Mouse (Mus musculus) hindbrain, embryonic 11.5 days (tissue): Measurements from ENCODE around the gene Siah2. TPM values are rescaled to one million over a fixed set of nuclear protein-coding genes. Genes with fewer than 3 reads are reported as not detected.

Experiments
- ATAC-seq: fragments of 200-750 bp; cut with Nextera tagmentation; 2 replicates; pipeline ENCODE4 v1.8.0; 2017; ENCODE audit warnings: mild to moderate bottlenecking, moderate TSS enrichment, moderate library complexity; ENCODE audit not compliant: low FRiP score
- DNase-seq: peaks from one replicate; pipeline ENCODE4 v3.0.0-alpha.2; 2015; ENCODE audit warnings: low spot score
- H3K27ac ChIP-seq: fragments of 300-500 bp; sonication (generic); 2 replicates; pipeline ENCODE4 v1.5.1; 2014; ENCODE audit warnings: mild to moderate bottlenecking, low read depth, low read length
- H3K27me3 ChIP-seq: fragments of 300-500 bp; sonication (generic); 2 replicates; pipeline ENCODE4 v1.6.1; 2014; ENCODE audit warnings: mild to moderate bottlenecking, low read length, moderate library complexity, mixed read lengths; ENCODE audit not compliant: control insufficient read depth, insufficient read depth
- H3K36me3 ChIP-seq: fragments of 300-500 bp; sonication (generic); 2 replicates; pipeline ENCODE4 v1.6.1; 2014; ENCODE audit warnings: mild to moderate bottlenecking, low read length, moderate library complexity, mixed read lengths; ENCODE audit not compliant: control insufficient read depth, insufficient read depth
- H3K4me1 ChIP-seq: fragments of 300-500 bp; sonication (generic); replicated peaks from 2 replicates; pipeline ENCODE4 v1.6.1; 2014; ENCODE audit warnings: low read length, mixed read lengths; ENCODE audit not compliant: control insufficient read depth, insufficient read depth
- H3K4me2 ChIP-seq: fragments of 300-500 bp; sonication (generic); replicated peaks from 2 replicates; pipeline ENCODE4 v1.6.1; 2014; ENCODE audit warnings: mild to moderate bottlenecking, low read depth, low read length
- H3K4me3 ChIP-seq: fragments of 300-500 bp; sonication (generic); 2 replicates; pipeline ENCODE4 v1.5.1; 2014; ENCODE audit warnings: low read depth, low read length
- H3K9ac ChIP-seq: fragments of 300-500 bp; sonication (generic); 2 replicates; pipeline ENCODE4 v1.6.1; 2014; ENCODE audit warnings: low read depth, low read length
- H3K9me3 ChIP-seq: fragments of 300-500 bp; sonication (generic); 2 replicates; pipeline ENCODE4 v1.6.1; 2016; ENCODE audit warnings: low read length; ENCODE audit not compliant: control insufficient read depth
- WGBS: fragments of 180-500 bp; shearing (Covaris S2); extraction: QIAGEN DNeasy Blood & Tissue Kit; methylation state at CpG from one replicate; pipeline ENCODE4 v1.1.7; 2014; 5-methylcytosine and 5-hydroxymethylcytosine counted together
- polyA plus RNA-seq: library from polyadenylated mRNA; unstranded; fragments of >200 nt; fragmentation: Nextera tagmentation; extraction: Ambion mirVana; gene quantifications from 2 replicates; pipeline ENCODE4 v1.2.1, GENCODE M21; 2014

The Siah2 gene
- polyA plus RNA-seq, 1 experiment from 2014 or later: 4.9 TPM

DNA sequence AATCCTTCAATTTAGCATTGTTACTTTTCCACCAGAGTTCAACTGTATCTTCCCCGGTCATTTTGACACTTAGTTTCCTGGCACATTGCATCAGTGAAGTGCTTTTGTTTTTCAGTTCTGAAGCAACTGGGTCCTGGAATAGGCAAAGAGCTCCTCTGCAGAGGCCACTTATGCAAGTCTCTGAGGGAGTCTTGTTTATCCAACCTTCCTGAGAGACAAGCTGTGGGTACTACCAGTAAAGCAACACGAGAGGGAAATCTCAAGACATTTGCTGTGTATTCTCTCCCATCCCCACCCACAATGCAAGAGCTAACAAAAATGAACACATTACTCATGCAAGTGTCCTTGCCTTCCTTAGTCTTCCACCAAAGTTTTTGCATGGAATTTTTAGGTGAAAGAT is 60.5 kb downstream of the Siah2 start:
- no peak for DNase-seq
- Histone ChIP-seq H3K27ac (no peak overlapping the region), H3K9ac (no peak overlapping the region), H3K9me3 (no peaks in the 10 kb centered on the region), H3K4me2 (no peak overlapping the region), H3K4me1 (no peaks in the 10 kb centered on the region), H3K27me3 (no peaks in the 10 kb centered on the region), H3K36me3 (no peaks in the 10 kb centered on the region), H3K4me3 (no peak overlapping the region)
- WGBS: 77% methylated on average over 2 of the region's 2 CpGs
- ATAC-seq: no peak

DNA sequence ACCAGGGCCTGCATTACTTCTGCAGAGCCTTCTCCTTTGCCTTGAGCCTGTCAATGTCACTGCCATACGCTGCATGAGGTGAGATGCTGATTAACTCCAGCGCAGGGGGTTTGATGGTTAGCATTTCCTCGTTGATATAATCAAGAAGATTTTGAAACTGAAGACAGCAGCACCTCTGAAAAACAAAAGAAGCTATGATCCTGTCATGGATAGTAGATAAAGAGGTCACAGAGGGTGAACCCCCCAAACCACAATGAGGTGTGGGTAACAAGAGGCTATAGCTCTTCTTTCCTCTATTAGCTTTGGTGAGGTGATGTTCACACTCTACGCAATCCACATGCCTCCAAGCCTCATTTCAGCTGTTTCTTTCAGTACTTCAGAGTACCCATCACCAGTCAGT is 67.2 kb downstream of the Siah2 start:
- no peak for ATAC-seq

More for the DNA sequence above, 67.2 kb downstream of the Siah2 start:
- Histone ChIP-seq H3K9ac (no peak overlapping the region), H3K27ac (no peak overlapping the region), H3K27me3 (no peaks in the 10 kb centered on the region), H3K9me3 (no peaks in the 10 kb centered on the region), H3K4me1 (no peaks in the 10 kb centered on the region), H3K4me3 (no peak overlapping the region), H3K36me3 (no peaks in the 10 kb centered on the region), H3K4me2 (no peak overlapping the region)
- no peak for DNase-seq
- 91% methylated on average over 4 of the region's 4 CpGs for WGBS

Other genes with a start within 250 kb of the Siah2 start
- 65.1 and 68.5 TPM in 2 replicates for gene Eif2a, start 166.6 kb downstream of the Siah2 start, polyA plus RNA-seq
- gene Serp1, start 166.5 kb downstream of the Siah2 start, polyA plus RNA-seq: 149 and 153 TPM in 2 replicates
- 29.6 and 32.5 TPM in 2 replicates for gene Selenot, start 115.8 kb downstream of the Siah2 start, polyA plus RNA-seq
- 0.08 and 0.12 TPM in 2 replicates for gene Erich6, start 55.2 kb downstream of the Siah2 start, polyA plus RNA-seq
- not detected in 2 replicates for gene Mindy4b-ps, start 129.9 kb upstream of the Siah2 start, polyA plus RNA-seq
- 1.9 and 2.3 TPM in 2 replicates for gene Clrn1, start 192.9 kb upstream of the Siah2 start, polyA plus RNA-seq